Mouse (Mus musculus) kidney, embryonic 15.5 days (tissue): ENCODE measurements at regions not wholly inside any gene's neighbourhood (a gene's known extent, or its start where the extent isn't known, plus 50 kb on each side); places are given as distances from the start of the nearest gene placed in this dataset.

Experiments used
- ATAC-seq: fragments of 200-750 bp; cut with Nextera tagmentation; replicated peaks from 2 replicates; pipeline ENCODE4 v1.8.0; 2017; ENCODE audit warnings: moderate TSS enrichment; ENCODE audit not compliant: low FRiP score
- H3K27ac ChIP-seq: fragments of 300-500 bp; sonication (generic); 2 replicates; pipeline ENCODE4 v1.5.1; 2015; ENCODE audit warnings: mild to moderate bottlenecking, inconsistent platforms
- H3K27me3 ChIP-seq: fragments of 300-500 bp; sonication (generic); 2 replicates; pipeline ENCODE4 v1.6.1; 2015; ENCODE audit warnings: inconsistent platforms
- H3K36me3 ChIP-seq: fragments of 300-500 bp; sonication (generic); 2 replicates; pipeline ENCODE4 v1.6.1; 2015; ENCODE audit warnings: inconsistent platforms
- H3K4me1 ChIP-seq: fragments of 300-500 bp; sonication (generic); 2 replicates; pipeline ENCODE4 v1.6.1; 2015; ENCODE audit warnings: inconsistent platforms
- H3K4me2 ChIP-seq: fragments of 300-500 bp; sonication (generic); 2 replicates; pipeline ENCODE4 v1.6.1; 2015; ENCODE audit warnings: moderate library complexity, mild to moderate bottlenecking, inconsistent platforms
- H3K4me3 ChIP-seq: fragments of 300-500 bp; sonication (generic); replicated peaks from 2 replicates; pipeline ENCODE4 v1.5.1; 2015; ENCODE audit warnings: mild to moderate bottlenecking, inconsistent platforms
- H3K9ac ChIP-seq: fragments of 300-500 bp; sonication (generic); 2 replicates; pipeline ENCODE4 v1.6.1; 2015; ENCODE audit warnings: mild to moderate bottlenecking, inconsistent platforms
- H3K9me3 ChIP-seq: fragments of 300-500 bp; sonication (generic); replicated peaks from 2 replicates; pipeline ENCODE4 v1.6.1; 2016; ENCODE audit warnings: inconsistent platforms
- WGBS: fragments of 180-500 bp; shearing (Covaris S2); methylation state at CpG from one replicate; pipeline ENCODE4 v1.1.7; 2015; ENCODE audit warnings: mixed read lengths; 5-methylcytosine and 5-hydroxymethylcytosine counted together

GRCm38 (mm10) chr2:45252321-45252720 lies 135.1 kb upstream of the Zeb2 start:
- no peaks in the 10 kb centered on the region for H3K27me3 ChIP-seq
- no peaks in the 10 kb centered on the region for H3K4me1 ChIP-seq
- H3K9me3 ChIP-seq = no peaks in the 10 kb centered on the region
- ATAC-seq = peak; percentile 60; the same call in 1 of the 2 replicates
- WGBS = 56% methylated on average over 4 of the region's 4 CpGs
- no peak overlapping the region for H3K4me2 ChIP-seq
- peak overlapping the region; percentile 45; the same call in 1 of the 2 replicates for H3K27ac ChIP-seq
- H3K36me3 ChIP-seq = no peaks in the 10 kb centered on the region
- no peak overlapping the region for H3K4me3 ChIP-seq
- H3K9ac ChIP-seq = no peak overlapping the region

- Histone ChIP-seq H3K9ac (no peak overlapping the region), H3K27me3 (no peaks in the 10 kb centered on the region), H3K27ac (no peak overlapping the region), H3K4me2 (no peak overlapping the region), H3K9me3 (no peaks in the 10 kb centered on the region), H3K4me1 (no peaks in the 10 kb centered on the region), H3K4me3 (no peak overlapping the region), H3K36me3 (no peaks in the 10 kb centered on the region)
- ATAC-seq = no peak
- WGBS = 81% methylated on average over 1 of the region's 1 CpGs
Observed at GRCm38 (mm10) chr2:45249658-45250057, 132.5 kb upstream of the Zeb2 start.

- Histone ChIP-seq H3K9me3 (no peaks in the 10 kb centered on the region), H3K27ac (no peak overlapping the region), H3K4me3 (no peak overlapping the region), H3K4me1 (no peaks in the 10 kb centered on the region), H3K4me2 (no peak overlapping the region), H3K9ac (no peak overlapping the region), H3K27me3 (no peaks in the 10 kb centered on the region), H3K36me3 (no peaks in the 10 kb centered on the region)
- WGBS = 77% methylated on average over 10 of the region's 10 CpGs
- no peak for ATAC-seq
Observed at GRCm38 (mm10) chr2:45246061-45246945, 129.1 kb upstream of the Zeb2 start.

- Histone ChIP-seq H3K4me2 (no peak overlapping the region), H3K27ac (no peak overlapping the region), H3K4me3 (no peak overlapping the region), H3K36me3 (no peaks in the 10 kb centered on the region), H3K9me3 (no peaks in the 10 kb centered on the region), H3K4me1 (no peaks in the 10 kb centered on the region), H3K9ac (no peak overlapping the region), H3K27me3 (no peaks in the 10 kb centered on the region)
- no peak for ATAC-seq
- WGBS = 55% methylated on average over 1 of the region's 1 CpGs
Observed at GRCm38 (mm10) chr2:45245506-45245905, 128.3 kb upstream of the Zeb2 start.

GRCm38 (mm10) chr2:45244491-45244890 lies 127.3 kb upstream of the Zeb2 start:
- Histone ChIP-seq H3K9ac (no peak overlapping the region), H3K27ac (no peak overlapping the region), H3K4me2 (no peak overlapping the region), H3K4me1 (no peaks in the 10 kb centered on the region), H3K36me3 (no peaks in the 10 kb centered on the region), H3K27me3 (no peaks in the 10 kb centered on the region), H3K9me3 (no peaks in the 10 kb centered on the region), H3K4me3 (no peak overlapping the region)
- 81% methylated on average over 14 of the region's 14 CpGs for WGBS
- no peak for ATAC-seq

- H3K4me3 ChIP-seq = no peak overlapping the region
Observed at GRCm38 (mm10) chr2:45239501-45240292, 122.5 kb upstream of the Zeb2 start.

GRCm38 (mm10) chr2:45239001-45239400 lies 121.8 kb upstream of the Zeb2 start:
- H3K36me3 ChIP-seq = no peaks in the 10 kb centered on the region
- no peak overlapping the region for H3K4me2 ChIP-seq
- no peak for ATAC-seq
- H3K4me3 ChIP-seq = no peak overlapping the region
- no peaks in the 10 kb centered on the region for H3K9me3 ChIP-seq
- 89% methylated on average over 6 of the region's 6 CpGs for WGBS
- no peak overlapping the region for H3K9ac ChIP-seq
- H3K27ac ChIP-seq = no peak overlapping the region
- H3K27me3 ChIP-seq = no peaks in the 10 kb centered on the region
- H3K4me1 ChIP-seq = no peaks in the 10 kb centered on the region

More at GRCm38 (mm10) chr2:45239501-45240292, 122.5 kb upstream of the Zeb2 start:
- Histone ChIP-seq H3K27ac (no peak overlapping the region), H3K36me3 (no peaks in the 10 kb centered on the region), H3K9ac (no peak overlapping the region), H3K9me3 (no peaks in the 10 kb centered on the region), H3K27me3 (no peaks in the 10 kb centered on the region), H3K4me1 (no peaks in the 10 kb centered on the region), H3K4me2 (no peak overlapping the region)
- no peak; the same call in 1 of the 2 replicates for ATAC-seq
- 63% methylated on average over 16 of the region's 16 CpGs for WGBS

- H3K9ac ChIP-seq = no peak overlapping the region
- 91% methylated on average over 13 of the region's 13 CpGs for WGBS
- ATAC-seq = no peak
Observed at GRCm38 (mm10) chr2:45236168-45236700, 119.0 kb upstream of the Zeb2 start.

GRCm38 (mm10) chr2:45234148-45234547 lies 117.0 kb upstream of the Zeb2 start:
- Histone ChIP-seq H3K27me3 (no peaks in the 10 kb centered on the region), H3K9me3 (no peaks in the 10 kb centered on the region), H3K27ac (no peak overlapping the region), H3K4me3 (no peak overlapping the region), H3K9ac (no peak overlapping the region), H3K36me3 (no peaks in the 10 kb centered on the region), H3K4me2 (no peak overlapping the region), H3K4me1 (0 out of 2 replicates have a peak, but pooled peaks cover 3% of the 10 kb centered on the region)
- WGBS = 86% methylated on average over 1 of the region's 1 CpGs
- ATAC-seq = no peak

More at GRCm38 (mm10) chr2:45236168-45236700, 119.0 kb upstream of the Zeb2 start:
- Histone ChIP-seq H3K4me3 (no peak overlapping the region), H3K4me2 (no peak overlapping the region), H3K9me3 (no peaks in the 10 kb centered on the region), H3K27ac (no peak overlapping the region), H3K27me3 (no peaks in the 10 kb centered on the region), H3K36me3 (no peaks in the 10 kb centered on the region), H3K4me1 (no peaks in the 10 kb centered on the region)

GRCm38 (mm10) chr2:45230351-45231209 lies 113.4 kb upstream of the Zeb2 start:
- no peaks in the 10 kb centered on the region for H3K9me3 ChIP-seq
- 72% methylated on average over 11 of the region's 11 CpGs for WGBS
- no peaks in the 10 kb centered on the region for H3K27me3 ChIP-seq
- no peaks in the 10 kb centered on the region for H3K36me3 ChIP-seq
- no peak overlapping the region for H3K4me2 ChIP-seq
- H3K9ac ChIP-seq = no peak overlapping the region
- H3K27ac ChIP-seq = no peak overlapping the region
- 0 out of 2 replicates have a peak, but pooled peaks cover 3% of the 10 kb centered on the region for H3K4me1 ChIP-seq
- no peak for ATAC-seq
- H3K4me3 ChIP-seq = no peak overlapping the region

- no peak overlapping the region for H3K4me2 ChIP-seq
- no peaks in the 10 kb centered on the region for H3K27me3 ChIP-seq
- no peaks in the 10 kb centered on the region for H3K9me3 ChIP-seq
- no peak overlapping the region for H3K27ac ChIP-seq
- H3K4me3 ChIP-seq = no peak overlapping the region
- WGBS = 65% methylated on average over 6 of the region's 6 CpGs
- no peak overlapping the region for H3K9ac ChIP-seq
- no peaks in the 10 kb centered on the region for H3K36me3 ChIP-seq
- no peak for ATAC-seq
- 0 out of 2 replicates have a peak, but pooled peaks cover 3% of the 10 kb centered on the region for H3K4me1 ChIP-seq
Observed at GRCm38 (mm10) chr2:45229501-45229900, 112.3 kb upstream of the Zeb2 start.
